Mouse (Mus musculus): Measurements from ENCODE around the gene Cyth2. TPM values are rescaled to one million over a fixed set of nuclear protein-coding genes. Genes with fewer than 3 reads are reported as not detected.

The Cyth2 gene
- polyA plus RNA-seq, 1 experiment from 2014 or later = 59.7 TPM

DNA sequence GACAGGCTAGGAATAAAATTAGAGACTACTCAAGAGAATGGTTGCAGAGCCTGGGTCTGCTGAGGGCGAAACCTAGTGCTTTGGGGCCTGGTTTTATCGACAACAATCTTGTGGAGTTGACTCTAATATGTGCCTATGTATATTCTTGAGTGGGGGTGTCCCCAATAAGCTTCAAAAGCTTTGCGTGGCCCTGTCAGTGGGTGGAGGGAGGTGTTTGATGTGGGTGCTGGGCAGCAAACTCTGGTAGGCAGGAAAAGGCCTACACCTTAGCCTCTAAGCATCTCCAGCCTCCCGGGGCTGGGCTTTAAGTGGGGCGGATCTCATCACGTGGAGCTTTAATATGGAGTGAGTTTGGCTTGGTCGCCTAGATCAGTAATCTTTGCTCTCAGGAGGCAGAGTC is 15.4 kb downstream of the Cyth2 start:
- peak overlapping the region; percentile 81 for H3K4me2 ChIP-seq (replicated peaks; ENCODE audit: low read depth)
- WGBS = 61% methylated on average over 7 of the region's 7 CpGs
- H3K36me3 ChIP-seq (ENCODE audit: control insufficient read depth, insufficient read depth, low read length) = no peaks in the 10 kb centered on the region
- H3K4me1 ChIP-seq (replicated peaks; ENCODE audit: control insufficient read depth, insufficient read depth) = 0 out of 2 replicates have a peak, but pooled peaks cover 5% of the 10 kb centered on the region
- no peak overlapping the region for H3K27ac ChIP-seq (replicated peaks)
- no peak overlapping the region for H3K4me3 ChIP-seq (ENCODE audit: low read depth, low read length)
- DNase-seq (ENCODE audit: low spot score) = no peak
- TF ChIP-seq CTCF (IDR thresholded peaks at IDR 0.05; ENCODE audit: low read depth) = no peak
- TF ChIP-seq EP300 (optimal IDR thresholded peaks at IDR 0.05) = no peak
- H3K9ac ChIP-seq (ENCODE audit: low read length) = no peak overlapping the region
- H3K9me3 ChIP-seq (ENCODE audit: control insufficient read depth, low read length) = no peaks in the 10 kb centered on the region
- H3K27me3 ChIP-seq (ENCODE audit: control insufficient read depth, insufficient read depth, low read length) = no peaks in the 10 kb centered on the region
- no peak for ATAC-seq (ENCODE audit: low FRiP score, low TSS enrichment)

DNA sequence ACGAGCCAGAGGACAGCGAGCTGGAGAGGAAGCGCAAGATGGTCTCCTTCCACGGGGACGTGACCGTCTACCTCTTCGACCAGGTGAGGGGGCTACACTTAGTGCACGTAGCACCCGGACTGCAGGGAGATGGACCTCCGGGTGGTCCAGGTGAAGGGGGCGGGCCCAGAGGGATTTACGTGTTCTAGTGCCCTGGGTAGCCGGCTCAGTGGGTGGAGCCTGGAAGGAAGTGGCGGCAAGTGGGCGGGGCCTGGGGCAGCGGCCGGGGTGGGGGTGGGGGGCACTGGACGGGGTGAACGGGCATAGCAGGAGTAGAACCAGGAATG is 15.9 kb downstream of the Cyth2 start:
- no peaks in the 10 kb centered on the region for H3K27me3 ChIP-seq (ENCODE audit: control insufficient read depth, insufficient read depth, low read length)
- no peak overlapping the region for H3K27ac ChIP-seq (replicated peaks)
- no peaks in the 10 kb centered on the region for H3K36me3 ChIP-seq (ENCODE audit: control insufficient read depth, insufficient read depth, low read length)
- no peak for TF ChIP-seq EP300 (optimal IDR thresholded peaks at IDR 0.05)
- TF ChIP-seq CTCF (IDR thresholded peaks at IDR 0.05; ENCODE audit: low read depth) = no peak
- H3K4me3 ChIP-seq (ENCODE audit: low read depth, low read length) = peak overlapping the region; percentile 47
- WGBS = 8% methylated on average over 19 of the region's 19 CpGs
- H3K9me3 ChIP-seq (ENCODE audit: control insufficient read depth, low read length) = no peaks in the 10 kb centered on the region
- H3K9ac ChIP-seq (ENCODE audit: low read length) = peak overlapping the region; percentile 64
- ATAC-seq (ENCODE audit: low FRiP score, low TSS enrichment) (no peak), DNase-seq (ENCODE audit: low spot score) (peak; percentile 64)
- peak overlapping the region; percentile 81 for H3K4me2 ChIP-seq (replicated peaks; ENCODE audit: low read depth)
- H3K4me1 ChIP-seq (replicated peaks; ENCODE audit: control insufficient read depth, insufficient read depth) = 0 out of 2 replicates have a peak, but pooled peaks cover 5% of the 10 kb centered on the region

DNA sequence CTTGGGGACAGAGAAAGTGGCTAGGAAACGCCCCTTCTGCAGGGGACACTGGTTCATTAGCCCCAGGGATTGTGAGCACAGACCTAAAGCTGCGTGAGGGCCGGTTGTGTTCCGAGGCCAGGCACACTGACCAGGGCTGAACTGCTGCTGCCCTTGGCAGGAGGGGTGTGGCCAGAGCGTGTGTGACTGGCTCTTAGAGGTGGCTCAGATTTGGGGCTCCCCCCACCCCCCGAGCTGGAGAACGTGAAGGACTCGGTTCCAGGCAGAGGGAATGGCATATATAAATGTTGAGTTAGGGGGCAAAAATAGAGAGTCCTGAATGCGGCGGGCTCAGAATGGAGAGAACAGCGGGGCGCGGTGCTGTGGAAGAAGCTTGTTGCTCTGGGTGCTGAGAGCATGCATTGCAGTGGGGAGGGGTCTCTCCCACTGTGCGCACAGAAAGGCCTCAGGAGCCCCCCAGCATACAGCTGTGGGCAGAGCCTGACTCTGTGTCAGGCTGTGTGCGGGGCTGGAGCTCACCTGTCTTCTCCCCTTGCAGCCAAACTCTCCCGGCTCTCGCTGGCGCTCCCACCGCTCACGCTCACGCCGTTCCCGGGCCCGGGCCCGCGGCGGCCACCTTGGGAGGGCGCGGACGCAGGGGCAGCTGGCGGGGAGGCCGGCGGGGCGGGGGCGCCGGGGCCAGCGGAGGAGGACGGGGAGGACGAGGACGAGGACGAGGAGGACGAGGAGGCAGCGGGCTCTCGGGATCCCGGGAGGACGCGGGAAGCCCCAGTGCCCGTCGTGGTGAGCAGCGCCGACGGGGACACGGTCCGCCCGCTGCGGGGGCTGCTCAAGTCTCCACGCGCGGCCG is 16.5 kb downstream of the Cyth2 start:
- Histone ChIP-seq H3K27me3 (ENCODE audit: control insufficient read depth, insufficient read depth, low read length) (no peaks in the 10 kb centered on the region), H3K9ac (ENCODE audit: low read length) (peak overlapping the region; percentile 64), H3K4me1 (replicated peaks; ENCODE audit: control insufficient read depth, insufficient read depth) (0 out of 2 replicates have a peak, but pooled peaks cover 5% of the 10 kb centered on the region), H3K4me2 (replicated peaks; ENCODE audit: low read depth) (peak overlapping the region; percentile 81), H3K36me3 (ENCODE audit: control insufficient read depth, insufficient read depth, low read length) (no peaks in the 10 kb centered on the region), H3K4me3 (ENCODE audit: low read depth, low read length) (peak overlapping the region; percentile 47), H3K27ac (replicated peaks) (no peak overlapping the region), H3K9me3 (ENCODE audit: control insufficient read depth, low read length) (no peaks in the 10 kb centered on the region)
- DNase-seq (ENCODE audit: low spot score) (peak; percentile 47), ATAC-seq (ENCODE audit: low FRiP score, low TSS enrichment) (no peak)
- WGBS = 5% methylated on average over 58 of the region's 60 CpGs
- no peak for TF ChIP-seq CTCF (IDR thresholded peaks at IDR 0.05; ENCODE audit: low read depth)
- no peak for TF ChIP-seq EP300 (optimal IDR thresholded peaks at IDR 0.05)

DNA sequence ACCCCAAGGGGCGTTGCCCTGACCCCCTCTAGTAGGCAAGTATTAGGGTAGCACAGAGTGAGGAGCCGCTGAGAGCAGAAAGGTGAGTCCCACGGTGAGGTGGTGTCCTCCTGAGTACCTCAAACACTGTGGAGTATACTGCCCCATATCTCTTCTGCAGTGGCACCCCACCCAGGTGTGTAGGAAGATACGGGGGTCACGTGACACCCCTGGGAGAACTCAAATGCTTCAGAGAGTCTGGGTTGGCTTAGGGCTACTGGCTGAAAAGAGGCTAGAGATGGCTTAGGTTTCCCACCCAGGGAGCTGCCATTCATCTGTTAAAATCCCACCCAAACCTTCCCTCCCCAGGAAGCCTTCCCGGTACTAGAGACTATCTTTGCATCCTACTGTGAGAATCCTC is 17.4 kb downstream of the Cyth2 start:
- TF ChIP-seq EP300 (optimal IDR thresholded peaks at IDR 0.05) (no peak), CTCF (IDR thresholded peaks at IDR 0.05; ENCODE audit: low read depth) (no peak)
- Histone ChIP-seq H3K27me3 (ENCODE audit: control insufficient read depth, insufficient read depth, low read length) (no peaks in the 10 kb centered on the region), H3K4me1 (replicated peaks; ENCODE audit: control insufficient read depth, insufficient read depth) (0 out of 2 replicates have a peak, but pooled peaks cover 5% of the 10 kb centered on the region), H3K4me3 (ENCODE audit: low read depth, low read length) (no peak overlapping the region), H3K36me3 (ENCODE audit: control insufficient read depth, insufficient read depth, low read length) (no peaks in the 10 kb centered on the region), H3K9me3 (ENCODE audit: control insufficient read depth, low read length) (no peaks in the 10 kb centered on the region), H3K9ac (ENCODE audit: low read length) (no peak overlapping the region), H3K4me2 (replicated peaks; ENCODE audit: low read depth) (no peak overlapping the region), H3K27ac (replicated peaks) (no peak overlapping the region)
- DNase-seq (ENCODE audit: low spot score) (no peak), ATAC-seq (ENCODE audit: low FRiP score, low TSS enrichment) (no peak)
- WGBS = 56% methylated on average over 6 of the region's 6 CpGs

DNA sequence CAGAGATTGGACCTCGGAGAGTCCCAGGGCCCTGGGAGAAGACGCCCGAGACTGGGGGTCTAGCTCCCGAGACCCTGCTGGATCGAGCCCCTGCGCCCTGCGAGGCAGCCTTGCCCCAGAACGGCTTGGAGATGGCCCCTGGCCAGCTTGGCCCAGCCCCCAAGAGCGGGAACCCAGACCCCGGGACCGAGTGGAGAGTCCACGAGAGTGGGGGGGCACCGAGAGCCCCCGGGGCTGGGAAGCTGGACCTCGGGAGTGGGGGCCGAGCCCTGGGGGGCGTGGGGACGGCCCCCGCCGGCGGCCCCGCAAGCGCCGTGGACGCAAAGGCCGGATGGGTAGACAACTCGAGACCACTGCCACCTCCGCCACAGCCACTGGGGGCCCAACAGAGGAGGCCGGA is 19.4 kb downstream of the Cyth2 start:
- Histone ChIP-seq H3K9ac (ENCODE audit: low read length) (no peak overlapping the region), H3K27me3 (ENCODE audit: control insufficient read depth, insufficient read depth, low read length) (no peaks in the 10 kb centered on the region), H3K36me3 (ENCODE audit: control insufficient read depth, insufficient read depth, low read length) (no peaks in the 10 kb centered on the region), H3K4me2 (replicated peaks; ENCODE audit: low read depth) (no peak overlapping the region), H3K4me1 (replicated peaks; ENCODE audit: control insufficient read depth, insufficient read depth) (0 out of 2 replicates have a peak, but pooled peaks cover 5% of the 10 kb centered on the region), H3K4me3 (ENCODE audit: low read depth, low read length) (no peak overlapping the region), H3K27ac (replicated peaks) (no peak overlapping the region), H3K9me3 (ENCODE audit: control insufficient read depth, low read length) (no peaks in the 10 kb centered on the region)
- DNase-seq (ENCODE audit: low spot score) = no peak
- TF ChIP-seq CTCF (IDR thresholded peaks at IDR 0.05; ENCODE audit: low read depth) (no peak), EP300 (optimal IDR thresholded peaks at IDR 0.05) (no peak)
- ATAC-seq (ENCODE audit: low FRiP score, low TSS enrichment) = no peak
- WGBS = 97% methylated on average over 27 of the region's 29 CpGs

DNA sequence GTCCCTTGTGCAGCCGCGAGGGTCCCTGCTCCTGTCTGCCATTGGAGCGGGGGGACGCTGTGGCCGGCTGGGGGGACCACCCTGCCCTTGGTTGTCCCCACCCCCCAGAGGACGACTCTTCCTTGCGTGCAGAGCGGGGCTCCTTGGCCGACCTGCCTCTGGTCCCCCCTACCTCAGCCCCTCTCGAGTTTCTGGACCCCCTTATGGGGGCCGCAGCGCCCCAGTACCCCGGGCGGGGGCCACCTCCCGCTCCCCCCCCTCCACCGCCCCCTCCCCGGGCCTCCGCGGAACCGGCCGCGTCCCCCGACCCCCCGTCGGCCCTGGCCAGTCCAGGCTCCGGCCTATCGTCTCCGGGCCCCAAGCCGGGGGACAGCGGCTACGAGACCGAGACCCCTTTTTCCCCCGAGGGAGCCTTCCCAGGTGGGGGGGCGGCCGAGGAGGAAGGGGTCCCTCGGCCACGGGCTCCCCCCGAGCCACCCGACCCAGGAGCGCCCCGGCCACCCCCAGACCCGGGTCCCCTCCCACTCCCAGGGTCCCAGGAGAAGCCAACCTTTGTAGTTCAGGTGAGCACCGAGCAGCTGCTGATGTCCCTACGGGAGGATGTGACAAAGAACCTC is 20.3 kb downstream of the Cyth2 start:
- WGBS = 85% methylated on average over 25 of the region's 44 CpGs
- Histone ChIP-seq H3K4me3 (ENCODE audit: low read depth, low read length) (no peak overlapping the region), H3K4me2 (replicated peaks; ENCODE audit: low read depth) (no peak overlapping the region), H3K9ac (ENCODE audit: low read length) (no peak overlapping the region), H3K36me3 (ENCODE audit: control insufficient read depth, insufficient read depth, low read length) (no peaks in the 10 kb centered on the region), H3K4me1 (replicated peaks; ENCODE audit: control insufficient read depth, insufficient read depth) (0 out of 2 replicates have a peak, but pooled peaks cover 5% of the 10 kb centered on the region), H3K27ac (replicated peaks) (no peak overlapping the region), H3K27me3 (ENCODE audit: control insufficient read depth, insufficient read depth, low read length) (no peaks in the 10 kb centered on the region), H3K9me3 (ENCODE audit: control insufficient read depth, low read length) (no peaks in the 10 kb centered on the region)
- no peak for DNase-seq (ENCODE audit: low spot score)
- no peak for TF ChIP-seq EP300 (optimal IDR thresholded peaks at IDR 0.05)
- no peak for TF ChIP-seq CTCF (IDR thresholded peaks at IDR 0.05; ENCODE audit: low read depth)
- ATAC-seq (ENCODE audit: low FRiP score, low TSS enrichment) = no peak
